24 mouse cellular contexts compared by ENCODE assay signal in the genomic region with DNA sequence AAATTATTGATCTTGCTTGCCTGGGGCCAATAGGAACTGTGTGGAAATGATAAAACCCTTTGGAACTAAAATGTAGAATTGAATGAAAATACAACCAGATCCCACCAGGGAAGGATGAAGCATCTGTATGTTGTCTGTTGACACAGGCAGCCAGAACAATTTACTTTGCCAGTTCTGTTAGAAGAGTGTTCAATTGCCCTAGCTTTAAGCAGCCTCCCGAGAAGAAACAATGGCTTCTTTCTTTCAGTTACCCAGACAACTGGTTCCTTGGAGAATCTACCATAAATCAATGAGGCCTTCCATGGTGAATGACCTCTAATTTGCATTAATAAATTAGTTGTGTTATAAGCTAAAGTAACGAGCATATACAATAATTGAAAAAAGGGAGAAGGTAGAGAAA.
DNase-seq lines count a peak whose midpoint lies in the region; ATAC-seq and TF ChIP-seq lines count a peak whose summit lies in the region.
"Had no signal": no experiment of that assay in that cellular context is flagged by ENCODE, and none has a peak within 500 bp of the region (broad histone marks: within the 10 kb centered on the region; RNA-seq: fewer than 3 reads in every experiment).

No protein-coding gene starts in this region.

- 24% methylated on average over 2 of the region's 2 CpGs for WGBS in hindbrain, embryonic 10.5 days
- WGBS in hindbrain, postnatal 0 days, result 21% methylated on average over 2 of the region's 2 CpGs
- 7% methylated on average over 2 of the region's 2 CpGs for WGBS in neural tube, embryonic 12.5 days

- no peaks in the 10 kb centered on the region for H3K36me3 ChIP-seq in hindbrain, embryonic 10.5 days
- H3K36me3 ChIP-seq in hindbrain, postnatal 0 days (ENCODE audit: insufficient read depth, low read length), result no peaks in the 10 kb centered on the region
- H3K36me3 ChIP-seq in neural tube, embryonic 12.5 days, result no peaks in the 10 kb centered on the region
- H3K36me3 ChIP-seq: embryonic facial prominence, embryonic 10.5 days; heart, embryonic 12.5 days; hindbrain, embryonic 15.5 days; kidney, embryonic 15.5 days; liver, embryonic 13.5 days had no signal

- DNase-seq in hindbrain, embryonic 10.5 days (ENCODE audit: low spot score), result no peak
- no peak for DNase-seq in hindbrain, postnatal 0 days (ENCODE audit: low spot score)
- peak; percentile 47 for DNase-seq in brain, embryonic 14.5 days (ENCODE audit: low read depth)
- DNase-seq in mesoderm, embryonic 11.5 days (ENCODE audit: low read depth, low spot score), result peak; percentile 60
- DNase-seq in left cerebral cortex, adult 8-10 months (ENCODE audit: low spot score in 2 of 2), result no peak
- DNase-seq: adrenal gland, postnatal 10 days; cerebellum, adult 2 months; cerebellum, postnatal 25 days; forebrain, postnatal 0 days; gastrocnemius, postnatal 14 days; heart, adult 11 months; heart, postnatal 10 days; kidney, postnatal 36 days; liver, embryonic 13.5 days; lung, embryonic 14.5 days had no signal

- no peaks in the 10 kb centered on the region for H3K9me3 ChIP-seq in hindbrain, embryonic 10.5 days
- H3K9me3 ChIP-seq in hindbrain, postnatal 0 days (ENCODE audit: low read length), result no peaks in the 10 kb centered on the region
- no peaks in the 10 kb centered on the region for H3K9me3 ChIP-seq in neural tube, embryonic 12.5 days
- H3K9me3 ChIP-seq: embryonic facial prominence, embryonic 10.5 days; heart, embryonic 12.5 days; hindbrain, embryonic 15.5 days; kidney, embryonic 15.5 days; liver, embryonic 13.5 days had no signal

- H3K4me3 ChIP-seq in hindbrain, embryonic 10.5 days, result no peak overlapping the region
- H3K4me3 ChIP-seq in hindbrain, postnatal 0 days (ENCODE audit: low read length), result no peak overlapping the region
- no peak overlapping the region for H3K4me3 ChIP-seq in neural tube, embryonic 12.5 days
- H3K4me3 ChIP-seq: embryonic facial prominence, embryonic 10.5 days; heart, embryonic 12.5 days; hindbrain, embryonic 15.5 days; kidney, embryonic 15.5 days; liver, embryonic 13.5 days; myocyte had no signal

- no peak for TF ChIP-seq POLR2A in brain, embryonic 14.5 days (IDR thresholded peaks at IDR 0.05; ENCODE audit: borderline replicate concordance, extremely low read depth, insufficient read depth, insufficient read length, poor library complexity, severe bottlenecking)

- peak overlapping the region; percentile 26; the same call in 1 of the 2 replicates for H3K27ac ChIP-seq in hindbrain, embryonic 10.5 days
- no peak overlapping the region for H3K27ac ChIP-seq in hindbrain, postnatal 0 days
- no peak overlapping the region for H3K27ac ChIP-seq in neural tube, embryonic 12.5 days
- H3K27ac ChIP-seq: embryonic facial prominence, embryonic 10.5 days; hindbrain, embryonic 15.5 days; kidney, embryonic 15.5 days; liver, embryonic 13.5 days had no signal

- H3K27me3 ChIP-seq in hindbrain, embryonic 10.5 days (ENCODE audit: insufficient read depth, poor library complexity, severe bottlenecking), result no peaks in the 10 kb centered on the region
- H3K27me3 ChIP-seq in hindbrain, postnatal 0 days (ENCODE audit: insufficient read depth, low read length), result no peaks in the 10 kb centered on the region
- no peaks in the 10 kb centered on the region for H3K27me3 ChIP-seq in neural tube, embryonic 12.5 days (replicated peaks)
- H3K27me3 ChIP-seq: heart, embryonic 12.5 days; hindbrain, embryonic 15.5 days; kidney, embryonic 15.5 days; liver, embryonic 13.5 days had no signal

- H3K4me1 ChIP-seq in hindbrain, embryonic 10.5 days (replicated peaks), result peaks cover 16% of the 10 kb centered on the region
- H3K4me1 ChIP-seq in hindbrain, postnatal 0 days (ENCODE audit: insufficient read depth, low read length), result no peaks in the 10 kb centered on the region; the same call in 1 of the 2 replicates
- 0 out of 2 replicates have a peak, but pooled peaks cover 7% of the 10 kb centered on the region for H3K4me1 ChIP-seq in neural tube, embryonic 12.5 days
- H3K4me1 ChIP-seq: heart, embryonic 12.5 days; hindbrain, embryonic 15.5 days; kidney, embryonic 15.5 days; liver, embryonic 13.5 days had no signal

- no peak for TF ChIP-seq CTCF in hindbrain, postnatal 0 days (IDR thresholded peaks at IDR 0.05; ENCODE audit: low read depth)
- no peak for TF ChIP-seq CTCF in brain, embryonic 14.5 days (IDR thresholded peaks at IDR 0.05; ENCODE audit: borderline replicate concordance, extremely low read depth, insufficient read depth, insufficient read length)

- no peak overlapping the region for H3K4me2 ChIP-seq in hindbrain, postnatal 0 days (ENCODE audit: low read depth, low read length)
- peak overlapping the region; percentile 5; the same call in 1 of the 2 replicates for H3K4me2 ChIP-seq in neural tube, embryonic 12.5 days (replicated peaks)
- H3K4me2 ChIP-seq: heart, embryonic 12.5 days; hindbrain, embryonic 15.5 days; kidney, embryonic 15.5 days; liver, embryonic 13.5 days; lung, embryonic 14.5 days had no signal

- H3K9ac ChIP-seq in hindbrain, postnatal 0 days (replicated peaks; ENCODE audit: low read length), result no peak overlapping the region
- no peak overlapping the region for H3K9ac ChIP-seq in neural tube, embryonic 12.5 days
- H3K9ac ChIP-seq: forebrain, postnatal 0 days; heart, embryonic 12.5 days; hindbrain, embryonic 15.5 days; kidney, embryonic 15.5 days; liver, embryonic 13.5 days; lung, embryonic 14.5 days had no signal

- no peak for ATAC-seq in hindbrain, postnatal 0 days
- ATAC-seq in neural tube, embryonic 12.5 days (ENCODE audit: low FRiP score, low read depth), result peak; percentile 48; the same call in 1 of the 2 replicates
- no peak for ATAC-seq in monocyte, adult 5-6 weeks (replicated peaks; ENCODE audit: insufficient number of reproducible peaks, low FRiP score, low TSS enrichment, poor library complexity, severe bottlenecking)
- ATAC-seq in megakaryocyte-erythroid progenitor cell, adult 5-6 weeks (replicated peaks; ENCODE audit: low FRiP score, low TSS enrichment, poor library complexity, severe bottlenecking), result no peak
- ATAC-seq: forebrain, postnatal 0 days; intestine, postnatal 0 days had no signal

Comparison
In these comparisons a context has a peak if more than half of its experiments do, and no peak if none do; other contexts are left out.
1. DNase-seq: peak in brain, embryonic 14.5 days (single experiment) and mesoderm, embryonic 11.5 days (single experiment); none in hindbrain, embryonic 10.5 days (single experiment), hindbrain, postnatal 0 days (single experiment) and left cerebral cortex, adult 8-10 months (0 of 2).